Mouse (Mus musculus) right cerebral cortex, postnatal 36 days (tissue): ENCODE measurements at regions not wholly inside any gene's neighbourhood (a gene's known extent, or its start where the extent isn't known, plus 50 kb on each side); places are given as distances from the start of the nearest gene placed in this dataset.
A peak's percentile ranks its signal among the peaks of the same experiment; 100 is the strongest.
"Not testable (repeated sequence)": the region's sequence is repeated elsewhere in the genome, so short reads cannot be mapped to it uniquely, and the experiment has no call there.

Experiments
- DNase-seq, 2 experiments: peaks; one replicate each; pipeline ENCODE4 v3.0.0; 2022; ENCODE audit warnings: low spot score in 2 of 2, mixed read lengths in 1 of 2

DNA sequence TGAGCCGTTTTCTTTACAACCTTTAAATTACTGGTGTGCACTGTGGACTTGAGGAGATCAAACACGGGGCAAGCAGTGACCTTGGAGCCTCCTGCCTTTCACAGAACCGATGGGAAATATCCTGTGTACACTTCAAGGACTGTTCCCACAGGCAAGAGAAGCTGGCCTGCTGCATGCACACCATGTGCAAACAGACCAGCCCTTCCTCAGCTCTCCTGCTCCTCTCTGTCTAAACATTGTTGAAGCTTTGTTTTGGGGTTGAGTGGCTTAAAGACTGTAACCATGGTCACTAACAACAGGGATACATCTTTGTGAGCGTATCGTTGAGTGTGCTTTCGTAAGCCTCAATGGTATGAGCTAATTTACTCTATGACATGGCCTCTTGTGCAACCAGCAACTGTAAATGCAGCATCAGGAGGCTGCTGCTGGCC lies 50.2 kb upstream of the Agps start:
- no peak for DNase-seq

DNA sequence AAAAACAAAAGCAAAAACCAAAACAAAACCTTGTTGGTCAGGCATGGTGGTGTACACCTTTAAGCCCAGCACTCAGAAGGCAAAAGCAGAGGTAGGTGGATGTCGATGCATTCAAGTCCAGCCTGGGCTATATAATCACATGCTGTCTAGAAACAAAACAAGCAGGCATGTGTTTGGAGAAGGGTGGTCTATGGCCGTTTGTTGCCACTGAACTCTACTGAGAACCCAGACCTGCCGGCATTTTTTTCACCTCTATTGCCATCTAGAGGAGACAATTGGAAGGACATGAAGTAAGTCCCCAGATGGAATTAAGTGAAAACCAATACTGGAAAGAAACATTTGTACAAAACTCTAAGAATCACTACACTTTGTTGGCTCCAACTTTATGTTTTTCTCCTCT lies 50.9 kb upstream of the Agps start:
- DNase-seq, result no peak

DNA sequence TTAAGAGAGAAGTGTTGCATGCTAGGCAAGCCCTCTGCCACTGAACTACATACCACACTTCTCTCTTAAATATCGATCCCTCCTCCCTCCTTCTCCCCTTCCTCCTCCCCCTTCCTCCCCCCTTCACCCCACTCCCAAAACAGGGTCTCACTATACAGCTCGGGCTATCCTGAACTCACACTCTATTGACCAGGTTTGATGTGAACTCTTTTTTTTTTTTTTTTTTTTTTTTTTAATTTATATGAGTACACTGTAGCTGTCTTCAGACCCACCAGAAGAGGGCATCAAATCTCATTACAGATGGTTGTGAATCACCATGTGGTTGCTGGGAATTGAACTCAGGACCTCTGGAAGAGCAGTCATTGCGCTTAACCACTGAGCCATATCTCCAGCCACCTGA lies 53.3 kb upstream of the Agps start:
- not testable (repeated sequence) for DNase-seq

DNA sequence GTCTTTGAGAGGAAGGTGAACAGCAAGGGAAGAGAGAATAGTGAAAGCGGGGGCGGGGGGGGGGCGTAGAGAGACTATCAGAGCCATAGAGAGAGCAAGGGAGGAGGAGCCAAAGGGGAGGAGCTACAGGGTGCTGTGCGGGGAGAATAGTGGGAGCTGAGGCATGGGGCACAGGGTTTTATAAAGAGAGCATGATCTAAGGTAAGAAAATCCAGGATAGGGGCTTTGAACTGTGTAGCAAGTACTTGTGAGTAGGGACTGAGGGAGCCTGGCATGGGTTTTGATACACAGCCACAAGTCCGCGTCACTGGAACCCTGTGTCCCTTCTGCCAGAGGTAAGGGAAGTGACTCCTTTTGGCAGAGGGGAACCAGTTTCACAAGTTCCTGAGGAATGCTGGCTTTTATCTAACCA lies 54.9 kb upstream of the Agps start:
- DNase-seq, result no peak

DNA sequence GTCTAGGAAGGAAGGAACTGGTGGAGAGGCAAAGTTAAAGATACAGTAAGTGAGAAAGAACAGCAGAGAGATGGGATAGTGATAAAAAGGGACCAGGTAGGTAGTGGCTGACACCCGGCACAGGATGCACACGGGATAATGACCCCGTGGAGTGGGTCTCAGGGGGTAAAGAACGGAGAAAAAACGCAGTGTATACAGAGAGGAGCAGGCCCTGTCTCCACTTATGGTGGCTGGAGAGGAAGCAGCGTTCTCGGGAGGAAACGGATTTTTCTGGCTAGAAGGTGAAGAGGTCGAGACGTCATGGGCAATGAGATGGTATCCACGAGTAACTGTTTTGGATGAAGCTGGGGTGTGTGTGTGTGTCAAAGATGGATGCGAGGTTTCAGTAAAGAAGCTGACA lies 55.4 kb upstream of the Agps start:
- no peak for DNase-seq

DNA sequence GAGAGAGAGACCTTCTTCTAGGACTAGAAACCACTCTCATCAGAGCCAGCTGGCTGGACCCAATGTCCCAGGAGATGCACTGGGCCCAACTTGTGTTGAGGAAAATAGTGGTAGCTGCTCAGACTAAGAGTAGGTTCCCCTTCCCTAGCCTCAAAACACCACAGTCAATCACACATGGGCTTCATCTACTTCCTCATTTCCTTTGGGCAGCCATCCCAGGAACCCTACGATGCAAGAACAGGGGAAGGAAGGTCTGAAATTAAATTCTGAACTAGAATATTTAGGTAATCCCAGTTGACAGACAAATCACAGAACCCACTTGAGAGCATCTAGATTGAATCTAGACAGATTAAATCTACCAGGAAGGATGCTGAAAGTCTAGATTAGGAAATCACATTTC lies 56.8 kb upstream of the Agps start:
- no peak for DNase-seq

DNA sequence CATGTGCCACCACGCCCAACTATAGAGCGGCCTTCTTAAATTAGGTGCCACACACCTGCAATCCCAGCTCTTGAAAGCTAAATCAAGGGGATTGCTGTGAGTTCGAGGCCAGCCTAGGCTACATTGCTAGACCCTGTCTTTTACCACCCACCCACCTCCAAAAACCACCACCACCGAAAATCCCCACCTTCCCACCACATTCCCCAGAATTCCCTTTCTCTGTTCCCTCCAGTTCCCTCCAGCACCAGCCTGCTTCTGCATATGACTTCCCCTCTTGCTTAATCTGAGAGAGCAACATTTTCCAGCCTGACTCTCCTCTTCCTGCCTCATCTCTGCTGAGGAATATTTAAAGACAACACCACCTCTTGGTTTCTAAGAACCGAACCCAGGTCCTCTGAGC lies 58.5 kb upstream of the Agps start:
- no peak for DNase-seq

DNA sequence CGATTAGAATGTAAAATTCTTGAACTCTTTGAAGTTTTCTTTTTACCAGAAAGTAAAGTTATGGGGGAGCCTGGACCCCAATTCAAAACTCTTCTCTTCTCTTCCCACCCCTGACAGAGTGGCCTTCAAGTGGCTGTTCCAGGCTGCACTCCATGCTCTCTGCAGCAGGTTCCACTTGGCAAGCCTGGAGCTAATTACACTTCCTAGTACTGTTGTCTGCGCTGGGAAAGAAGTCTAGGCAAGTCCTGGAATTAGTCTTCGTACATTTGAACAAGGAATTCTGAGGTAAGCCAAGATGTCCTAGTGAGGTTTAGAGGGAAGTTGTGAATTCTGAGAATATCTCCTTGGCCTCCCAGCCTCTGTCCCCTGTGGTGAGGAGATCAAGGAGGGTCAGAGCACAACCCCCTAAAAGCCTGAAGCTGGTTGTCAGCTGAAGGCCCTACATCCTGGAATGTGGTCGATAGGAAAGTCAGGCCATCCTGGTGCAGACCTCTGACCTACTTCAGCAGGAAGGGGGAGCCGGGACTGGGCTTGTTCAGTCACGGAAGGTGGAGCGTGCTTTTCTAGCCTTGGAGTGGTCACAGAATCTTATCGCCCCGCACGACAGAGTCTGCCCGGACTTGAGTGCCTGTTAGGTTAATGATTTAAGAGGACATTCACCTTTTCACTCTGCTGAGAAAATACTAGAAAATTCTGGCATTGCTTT lies 59.6 kb upstream of the Agps start:
- no peak for DNase-seq

DNA sequence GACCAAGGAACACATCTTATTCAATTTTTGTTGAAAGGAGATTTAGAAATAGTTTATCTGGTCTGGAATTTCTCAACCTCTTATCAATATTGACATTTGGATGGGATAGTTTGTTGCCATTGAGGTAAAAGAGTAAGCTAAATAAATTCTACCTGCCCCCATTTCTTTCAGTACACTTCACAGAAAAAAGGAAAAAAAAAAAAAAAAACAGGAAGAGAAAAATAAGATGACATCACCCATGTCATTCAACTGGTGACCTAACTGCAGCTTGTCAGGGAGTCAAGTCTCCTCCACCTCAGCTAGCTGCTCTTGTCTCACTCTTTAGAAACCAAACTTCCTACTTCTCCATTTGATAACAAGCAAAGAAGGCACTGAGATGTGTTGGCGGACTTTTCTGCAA lies 61.3 kb upstream of the Agps start:
- no peak for DNase-seq

DNA sequence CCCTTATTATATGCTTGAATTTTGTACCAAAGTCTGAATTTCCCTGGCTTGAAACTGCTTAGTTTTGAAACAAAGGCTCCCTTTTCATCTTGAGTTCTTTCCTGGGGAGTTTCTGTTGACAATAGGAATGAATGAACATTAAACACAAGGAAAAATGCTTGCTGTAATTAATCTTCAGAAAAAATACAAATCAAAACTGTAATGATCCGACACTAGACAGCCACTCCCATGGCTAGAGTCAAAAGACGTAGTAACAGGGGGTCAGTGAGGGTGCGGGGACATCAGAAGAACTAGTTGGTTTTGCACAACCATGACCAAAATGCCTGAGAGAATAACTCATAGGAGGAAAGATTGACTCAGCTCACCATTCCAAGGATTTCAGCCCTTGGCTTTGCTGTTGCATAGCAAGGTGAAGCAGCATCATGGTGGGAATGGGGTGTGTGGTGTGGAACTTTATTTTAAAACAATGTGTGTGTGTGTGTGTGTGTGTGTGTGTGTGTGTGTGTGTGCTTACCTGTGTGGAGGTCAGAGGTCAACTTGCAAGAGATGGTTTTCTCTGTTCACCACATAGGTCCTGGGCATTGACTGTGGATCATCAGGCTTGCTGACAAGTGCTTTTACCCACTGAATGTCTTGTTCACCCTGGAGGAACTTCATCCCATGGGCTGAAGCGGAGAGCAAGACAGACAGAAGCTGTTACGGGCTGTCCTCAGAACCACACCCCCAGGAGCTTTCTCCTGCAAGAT lies 63.2 kb upstream of the Agps start:
- DNase-seq, result no peak

DNA sequence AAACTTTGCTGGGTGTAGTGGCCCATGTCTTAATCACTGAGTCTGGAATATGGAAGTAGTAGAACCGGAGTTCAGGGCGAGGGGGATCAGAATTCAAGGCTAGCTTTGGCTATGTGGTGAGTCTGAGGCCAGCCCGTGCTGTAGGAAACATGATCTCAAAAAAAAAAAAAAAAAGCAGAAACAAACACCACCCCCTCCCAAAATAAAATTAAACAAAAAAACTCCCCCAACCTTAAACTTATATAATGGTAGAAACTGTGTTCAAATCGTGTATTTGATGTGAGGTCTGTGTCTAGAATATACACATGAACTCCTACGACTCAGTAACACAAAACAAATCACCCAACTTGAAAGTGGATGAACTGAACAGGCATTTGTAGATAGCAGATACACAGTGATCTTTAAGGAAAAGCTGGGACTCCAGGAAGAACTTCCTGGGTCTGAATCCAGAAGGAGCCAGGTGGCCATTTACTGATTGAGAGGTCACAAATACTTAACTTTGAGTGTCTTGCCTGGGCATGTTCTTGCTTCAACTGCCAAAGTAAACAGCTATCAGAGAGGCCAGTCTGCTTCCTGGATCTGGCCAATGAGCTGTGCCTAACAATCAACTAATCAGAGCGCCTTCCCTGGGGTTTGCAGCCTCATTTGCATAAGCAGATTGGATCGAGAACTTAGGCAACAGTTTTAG lies 63.6 kb upstream of the Nfe2l2 start:
- DNase-seq, result no peak

DNA sequence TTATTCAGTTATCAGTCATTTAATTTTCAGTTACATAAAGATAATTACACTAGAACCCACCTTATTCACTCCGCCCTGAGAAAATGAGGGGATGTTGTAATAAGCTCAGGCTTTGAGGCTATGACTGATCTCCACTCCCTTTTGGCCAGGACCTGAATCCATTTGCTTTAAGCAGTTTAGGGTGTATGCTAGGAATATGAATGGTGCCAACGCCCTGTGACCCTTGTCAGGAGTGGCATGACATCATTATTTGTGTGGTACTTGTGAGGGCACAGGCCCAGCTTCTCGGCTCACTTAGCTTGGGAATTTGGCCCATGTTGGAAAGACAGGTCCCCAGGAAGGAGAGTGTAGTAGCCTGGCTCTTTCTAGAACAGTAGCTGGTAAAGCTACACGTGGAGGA lies 61.0 kb upstream of the Nfe2l2 start:
- DNase-seq, result no peak

DNA sequence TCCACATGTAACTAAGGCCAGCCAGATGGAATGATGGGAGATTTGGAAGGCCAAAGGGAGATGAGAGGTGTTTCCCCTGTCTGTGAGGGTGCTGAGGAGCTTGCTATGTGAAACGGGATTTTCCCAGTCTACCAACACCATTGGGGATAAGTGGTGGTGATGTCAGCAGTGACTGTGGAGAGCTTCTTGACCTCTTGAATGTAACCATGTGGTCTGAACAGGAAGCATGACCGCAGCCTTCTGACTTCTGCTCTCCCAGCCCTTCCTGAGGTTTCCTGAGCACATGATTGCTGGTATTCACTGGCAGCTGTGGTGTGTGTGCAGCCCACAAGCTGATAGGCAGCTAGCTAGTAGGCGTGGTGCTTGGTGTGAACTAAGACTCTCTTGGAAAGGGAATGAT lies 58.8 kb upstream of the Nfe2l2 start:
- no peak for DNase-seq

DNA sequence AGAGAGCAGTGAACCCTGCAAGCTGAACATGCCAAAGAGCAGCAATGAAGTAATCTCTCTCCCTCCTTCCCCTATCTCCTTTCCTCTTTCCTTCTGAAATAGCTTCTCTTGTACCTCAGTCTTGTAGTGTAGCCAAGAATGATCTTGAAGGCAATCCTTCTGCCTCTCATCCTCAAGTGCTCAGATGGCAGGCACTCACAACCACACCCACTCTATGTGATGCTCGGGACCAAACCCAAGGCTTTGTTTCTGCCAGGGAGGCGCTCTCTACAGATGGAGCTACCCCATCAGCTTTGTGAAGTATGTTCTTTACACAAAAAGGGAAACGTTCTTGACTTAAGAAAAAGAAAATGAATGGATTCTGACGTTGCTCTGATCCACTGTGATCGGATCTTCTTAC lies 57.6 kb upstream of the Nfe2l2 start:
- no peak for DNase-seq

DNA sequence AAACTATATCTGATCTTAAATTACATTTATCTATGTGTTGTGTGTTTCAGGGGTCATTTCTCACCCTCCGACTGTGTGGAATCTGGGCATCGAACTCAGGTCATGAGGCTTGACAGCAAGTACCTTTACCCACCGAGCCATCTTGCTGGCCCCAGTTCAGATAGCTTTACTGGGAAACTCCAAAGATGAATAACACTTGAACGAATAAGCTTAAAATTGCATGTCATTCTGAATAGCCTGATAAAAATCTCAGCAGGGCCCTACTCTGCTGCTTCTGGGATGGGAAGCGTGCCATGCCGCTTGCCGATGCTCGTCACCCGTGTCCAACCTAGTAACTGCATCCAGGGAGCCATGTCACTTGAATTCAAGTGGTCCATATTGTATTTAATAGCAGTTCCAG lies 57.2 kb upstream of the Nfe2l2 start:
- no peak for DNase-seq

DNA sequence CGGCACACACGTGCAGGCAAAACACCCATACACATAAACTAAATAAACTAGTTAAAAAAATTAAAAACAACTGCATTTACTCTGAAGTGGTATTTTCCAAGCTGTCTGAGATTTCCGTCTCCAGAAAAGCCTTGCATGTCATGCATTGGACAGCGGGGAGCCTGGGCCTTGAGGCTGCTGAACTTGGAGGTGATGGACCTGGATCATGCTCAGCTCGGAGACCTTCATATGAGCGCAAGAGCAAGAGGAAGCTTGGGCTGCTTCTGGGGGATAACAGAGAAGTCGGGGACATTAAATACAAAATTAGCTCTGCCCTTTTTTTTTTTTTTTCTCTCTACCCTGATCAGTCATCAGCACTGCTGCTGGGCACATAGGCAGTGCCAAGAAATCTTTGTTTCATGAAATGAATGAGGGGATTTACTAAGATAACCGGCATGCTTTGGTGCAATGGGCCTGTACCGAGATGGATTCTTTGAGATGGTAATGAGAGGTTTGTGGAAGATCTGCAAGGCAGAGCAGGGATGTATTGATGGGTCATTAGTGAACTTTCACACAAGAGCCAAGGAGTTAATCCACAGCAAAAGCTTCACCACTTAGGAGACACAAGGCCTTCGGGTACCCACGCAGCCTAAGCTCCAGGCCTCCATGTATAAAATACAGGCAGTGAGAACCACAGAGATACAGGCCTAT lies 54.9 kb upstream of the Nfe2l2 start:
- no peak for DNase-seq

DNA sequence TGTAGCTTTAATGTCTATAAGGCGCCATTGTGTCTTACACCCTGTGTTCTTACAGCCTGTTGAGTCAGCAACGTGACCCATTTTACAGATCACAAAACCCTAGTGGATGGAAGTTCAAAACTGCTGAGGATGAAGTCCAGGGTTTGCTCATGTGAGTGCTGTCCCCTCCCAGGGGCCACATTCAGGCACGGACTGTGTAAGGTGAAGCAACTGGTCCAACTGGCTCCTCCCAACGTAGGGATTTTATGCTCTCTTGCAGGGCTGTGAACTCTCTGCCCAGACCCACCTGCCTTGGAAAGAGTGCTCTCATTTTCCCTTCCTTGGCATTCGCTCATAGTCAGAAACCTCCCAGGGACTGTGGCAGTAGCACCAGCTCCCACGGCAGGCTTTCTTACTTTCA lies 53.8 kb upstream of the Nfe2l2 start:
- no peak for DNase-seq

DNA sequence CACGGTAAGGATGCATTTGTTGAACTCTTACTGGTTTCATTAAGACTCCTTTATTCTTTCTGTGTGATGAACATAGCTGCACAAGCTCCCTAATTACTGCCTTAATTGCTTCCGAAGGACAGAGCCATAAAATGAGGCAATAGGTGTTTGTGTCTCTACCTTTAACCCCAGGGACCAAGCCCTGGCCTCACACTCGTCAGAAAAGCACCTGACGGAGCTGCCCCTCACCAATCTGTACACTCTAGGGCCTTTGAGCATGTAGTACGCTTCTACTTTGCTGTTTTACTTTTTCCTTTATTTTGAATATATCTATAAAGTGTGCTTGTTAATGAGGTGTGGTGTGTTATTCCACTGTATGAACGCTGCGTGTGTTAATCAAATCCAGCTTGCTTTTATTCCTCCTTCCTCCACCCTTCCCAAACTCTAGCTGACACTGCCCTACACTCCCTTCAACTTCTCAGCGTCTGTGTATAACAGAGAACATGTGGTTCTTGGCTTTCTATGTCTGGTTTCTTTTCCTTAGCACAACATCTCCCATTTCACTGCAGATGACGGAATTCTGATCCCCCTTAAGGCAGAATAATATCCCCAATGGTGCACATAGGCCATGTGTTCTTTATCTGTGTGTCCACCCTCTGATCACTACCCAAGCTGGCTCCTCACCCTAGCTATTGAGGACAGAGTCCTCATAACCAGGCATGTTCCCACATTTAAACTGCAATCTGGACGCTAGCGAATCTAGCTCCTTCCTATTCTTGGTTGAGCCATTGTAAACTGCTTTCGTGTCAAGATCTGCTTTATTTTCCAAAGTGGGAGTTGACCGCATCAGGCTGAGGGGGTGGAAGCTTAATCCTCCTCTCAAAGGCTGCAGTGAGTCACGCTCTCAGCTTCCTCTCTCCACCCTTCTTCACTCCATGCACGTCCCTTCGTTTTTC lies 52.5 kb upstream of the Nfe2l2 start:
- peak in 1 of 2 experiments; percentile 25 for DNase-seq

DNA sequence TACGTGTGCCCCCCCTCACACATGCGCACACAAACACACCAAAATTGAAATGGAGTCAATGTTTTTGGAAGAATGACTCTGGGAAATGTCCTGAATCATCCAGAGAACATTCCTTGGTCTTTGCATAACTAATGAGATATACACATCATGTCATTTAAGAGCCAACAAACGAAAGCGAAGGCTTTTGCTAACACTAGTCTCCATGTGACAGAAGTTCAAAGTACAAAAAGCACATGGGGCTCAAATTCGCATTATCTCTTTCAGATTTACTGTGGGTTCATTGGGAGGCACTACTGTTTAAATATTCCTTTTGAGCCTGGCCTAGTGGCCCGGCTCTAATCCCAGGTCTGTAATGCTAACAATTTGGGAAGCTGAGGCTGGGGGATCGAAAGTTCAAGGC lies 50.2 kb upstream of the Nfe2l2 start:
- DNase-seq, result no peak
